Comparison of ENCODE assay signal across 28 mouse cellular contexts in the genomic region with DNA sequence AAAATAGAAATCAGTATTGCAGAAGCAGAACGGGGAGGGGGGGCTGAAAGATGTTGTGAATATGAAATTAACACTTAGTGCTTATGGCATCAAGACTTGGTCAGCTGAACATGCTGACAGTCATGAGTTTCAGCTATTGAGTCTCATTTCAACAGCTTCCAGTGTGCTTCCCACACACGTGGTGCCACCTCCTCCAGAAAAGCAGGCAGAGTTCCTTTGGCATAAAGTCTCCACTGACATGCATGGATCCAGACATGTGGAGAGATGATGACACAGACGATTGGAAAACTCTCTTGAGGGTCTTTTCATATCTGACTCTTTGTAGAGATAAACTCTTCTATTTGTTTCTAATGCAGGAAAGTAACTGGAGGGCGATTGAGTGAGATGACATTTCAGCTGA. TPM values are rescaled to one million over a fixed set of nuclear protein-coding genes. Genes with fewer than 3 reads are reported as not detected.
A peak's percentile ranks its signal among the peaks of the same experiment; 100 is the strongest.
DNase-seq lines count a peak whose midpoint lies in the region; ATAC-seq lines count a peak whose summit lies in the region.
"Had no signal": no experiment of that assay in that cellular context is flagged by ENCODE, and none has a peak within 500 bp of the region (broad histone marks: within the 10 kb centered on the region; RNA-seq: fewer than 3 reads in every experiment).

No protein-coding gene starts in this region.

- H3K4me1 ChIP-seq in limb, embryonic 11.5 days (ENCODE audit: control insufficient read depth, insufficient read depth, low read length) = no peaks in the 10 kb centered on the region
- H3K4me1 ChIP-seq in limb, embryonic 10.5 days = no peaks in the 10 kb centered on the region
- H3K4me1 ChIP-seq: embryonic facial prominence, embryonic 13.5 days; embryonic facial prominence, embryonic 15.5 days; forebrain, embryonic 10.5 days; forebrain, embryonic 12.5 days had no signal

- no peak for DNase-seq in frontal cortex, postnatal 25 days (ENCODE audit: low spot score in 2 of 2)
- peak; percentile 4 for DNase-seq in limb, embryonic 11.5 days (ENCODE audit: low spot score)
- no peak for DNase-seq in limb, embryonic 10.5 days (ENCODE audit: low spot score)
- DNase-seq in brain, adult 2 months (ENCODE audit: low read depth, low spot score) = peak; percentile 44
- DNase-seq: adrenal gland, adult 8-10 months; adrenal gland, postnatal 14 days; adrenal gland, postnatal 36 days; B cell, adult 2 months; cerebellum, adult 11 months; cerebellum, adult 18-20 months; cerebellum, adult 8-10 months; cerebellum, adult 9-11 months; cerebellum, postnatal 14 days; cerebellum, postnatal 36 days; embryo, embryonic 11 days had no signal

- WGBS in limb, embryonic 11.5 days = 85% methylated on average over 4 of the region's 4 CpGs
- WGBS in limb, embryonic 10.5 days = 89% methylated on average over 4 of the region's 4 CpGs

- H3K27ac ChIP-seq in limb, embryonic 11.5 days (replicated peaks; ENCODE audit: low read depth, low read length) = no peak overlapping the region
- no peak overlapping the region for H3K27ac ChIP-seq in limb, embryonic 10.5 days
- H3K27ac ChIP-seq: embryonic facial prominence, embryonic 13.5 days; embryonic facial prominence, embryonic 15.5 days; forebrain, embryonic 10.5 days; forebrain, embryonic 12.5 days had no signal

- H3K4me3 ChIP-seq in limb, embryonic 11.5 days (ENCODE audit: low read depth, low read length) = no peak overlapping the region
- H3K4me3 ChIP-seq in limb, embryonic 10.5 days = no peak overlapping the region
- H3K4me3 ChIP-seq: embryonic facial prominence, embryonic 13.5 days; embryonic facial prominence, embryonic 15.5 days; erythroblast, embryonic 14.5 days; forebrain, embryonic 10.5 days; forebrain, embryonic 12.5 days had no signal

- H3K4me2 ChIP-seq in limb, embryonic 11.5 days (ENCODE audit: low read depth, severe bottlenecking) = no peak overlapping the region
- H3K4me2 ChIP-seq: embryonic facial prominence, embryonic 13.5 days; embryonic facial prominence, embryonic 15.5 days; forebrain, embryonic 12.5 days had no signal

- H3K9ac ChIP-seq in limb, embryonic 11.5 days (ENCODE audit: low read length) = no peak overlapping the region
- H3K9ac ChIP-seq: embryonic facial prominence, embryonic 13.5 days; embryonic facial prominence, embryonic 15.5 days; forebrain, embryonic 12.5 days had no signal

- no peaks in the 10 kb centered on the region for H3K9me3 ChIP-seq in limb, embryonic 11.5 days (ENCODE audit: control insufficient read depth, low read length)
- H3K9me3 ChIP-seq in limb, embryonic 10.5 days (replicated peaks) = no peaks in the 10 kb centered on the region
- H3K9me3 ChIP-seq: embryonic facial prominence, embryonic 13.5 days; embryonic facial prominence, embryonic 15.5 days; forebrain, embryonic 10.5 days; forebrain, embryonic 12.5 days; G1E had no signal

- H3K36me3 ChIP-seq in limb, embryonic 11.5 days (ENCODE audit: control insufficient read depth, insufficient read depth, low read length) = no peaks in the 10 kb centered on the region
- H3K36me3 ChIP-seq in limb, embryonic 10.5 days = no peaks in the 10 kb centered on the region
- H3K36me3 ChIP-seq: embryonic facial prominence, embryonic 13.5 days; embryonic facial prominence, embryonic 15.5 days; forebrain, embryonic 10.5 days; forebrain, embryonic 12.5 days; G1E had no signal

- no peaks in the 10 kb centered on the region for H3K27me3 ChIP-seq in limb, embryonic 11.5 days (ENCODE audit: control insufficient read depth, insufficient read depth, low read length)
- H3K27me3 ChIP-seq in limb, embryonic 10.5 days (ENCODE audit: low read depth, poor library complexity, severe bottlenecking) = no peaks in the 10 kb centered on the region
- H3K27me3 ChIP-seq: CH12.LX; embryonic facial prominence, embryonic 13.5 days; embryonic facial prominence, embryonic 15.5 days; forebrain, embryonic 12.5 days had no signal

- ATAC-seq in frontal cortex, adult (ENCODE audit: low TSS enrichment) = peak; percentile 55; the same call in 1 of the 2 replicates
- ATAC-seq in limb, embryonic 11.5 days (ENCODE audit: insufficient number of reproducible peaks, low FRiP score, low TSS enrichment, low read depth) = no peak
- ATAC-seq: activated CD4-positive, CD25-positive, alpha-beta regulatory T cell, adult 4 months; CD4-positive, CD25-positive, alpha-beta regulatory T cell, adult 4 months; forebrain, embryonic 14.5 days; forebrain, embryonic 16.5 days; Patski had no signal

RNA-seq across cellular contexts. Expression of a gene that starts 14.4 kb away (rescaled TPM):
- polyA plus RNA-seq in limb, embryonic 11.5 days (2014; fragmentation: Nextera tagmentation; extraction: Ambion mirVana) = 0.35 and 0.78 TPM in 2 replicates
- 0.18 and 0.23 TPM in 2 replicates for polyA plus RNA-seq in limb, embryonic 10.5 days (2016; fragmentation: Nextera tagmentation; extraction: Ambion mirVana)
- polyA plus RNA-seq: activated CD4-positive, CD25-positive, alpha-beta regulatory T cell, adult 4 months; erythroblast, embryonic 14.5 days; G1E had no signal

Comparison
In these comparisons a context has a peak if more than half of its experiments do, and no peak if none do; other contexts are left out.
1. DNase-seq: peak in limb, embryonic 11.5 days (single experiment) and brain, adult 2 months (single experiment); none in frontal cortex, postnatal 25 days (0 of 2) and limb, embryonic 10.5 days (single experiment).